Mouse (Mus musculus) embryo, embryonic 10.5 days (tissue): ENCODE data around the gene Rae1.

Source experiments
- DNase-seq: peaks from one replicate; pipeline ENCODE4 v3.0.0-alpha.2; 2015; ENCODE audit warnings: low spot score

The Rae1 gene

GRCm38 (mm10) chr2:172996207-172996606 is 3.7 kb upstream of the Rae1 start:
- peak; percentile 86 for DNase-seq

DNA sequence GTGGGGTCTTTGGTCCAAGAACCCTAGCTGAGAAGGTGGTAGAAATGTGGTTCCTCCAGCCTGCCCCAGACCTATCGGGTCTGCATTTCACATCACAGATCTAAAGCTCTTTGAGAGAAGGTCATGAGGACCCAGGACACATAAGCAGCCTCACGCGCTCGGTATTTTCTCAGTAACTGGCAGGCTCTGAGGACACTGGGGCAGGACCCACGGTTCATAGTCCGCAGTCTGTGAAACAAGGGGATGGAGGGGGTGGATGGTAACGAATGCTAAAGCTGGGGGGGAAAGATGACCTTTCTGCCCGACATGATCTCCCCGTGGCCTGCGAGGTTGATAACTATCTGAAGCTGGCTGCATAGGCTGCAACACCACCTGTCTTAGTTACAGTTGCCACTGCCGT is 2.2 kb upstream of the Rae1 start:
- no peak for DNase-seq

DNA sequence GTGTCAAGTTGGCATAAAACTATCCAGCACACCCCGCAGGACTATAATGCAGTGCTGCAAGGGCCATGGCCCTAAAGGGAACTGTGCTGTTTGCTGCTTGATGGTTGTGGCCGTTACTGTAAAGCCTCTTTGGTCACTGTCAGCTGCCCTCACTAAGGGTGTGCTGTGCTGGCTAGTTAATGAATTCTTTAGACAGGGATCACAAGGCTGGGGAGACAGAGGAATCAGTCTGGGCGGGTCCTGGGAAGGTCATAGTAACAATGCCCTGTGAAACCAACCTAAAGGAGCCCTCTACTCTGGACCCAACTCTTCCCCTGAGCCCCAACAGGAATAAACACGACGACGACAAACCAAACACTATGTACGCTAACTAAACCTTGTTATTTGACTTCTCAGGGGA is 1.4 kb upstream of the Rae1 start:
- DNase-seq = no peak

GRCm38 (mm10) chr2:173000285-173000652 is 352 bp downstream of the Rae1 start:
- peak; percentile 66 for DNase-seq

DNA sequence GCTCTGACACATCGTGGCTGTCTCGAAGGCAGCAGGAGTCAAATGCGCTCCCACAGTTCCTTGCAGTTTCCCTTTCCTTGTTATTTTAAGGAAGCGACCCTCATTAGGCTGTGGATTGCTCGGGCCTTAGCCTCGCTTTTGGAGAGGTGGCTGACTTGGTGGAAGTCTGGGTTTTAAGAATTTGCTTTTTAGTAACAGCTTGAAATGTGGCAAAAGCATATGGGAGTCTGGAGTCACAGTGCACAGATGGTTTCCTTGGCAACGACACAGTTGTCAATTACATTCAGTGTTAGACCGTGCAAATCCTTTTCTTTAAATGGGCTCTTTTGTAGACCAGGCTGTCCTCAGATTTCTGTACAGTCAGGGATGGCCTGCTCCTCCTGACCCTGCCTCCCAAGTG is 1.0 kb downstream of the Rae1 start:
- DNase-seq = peak; percentile 39

DNA sequence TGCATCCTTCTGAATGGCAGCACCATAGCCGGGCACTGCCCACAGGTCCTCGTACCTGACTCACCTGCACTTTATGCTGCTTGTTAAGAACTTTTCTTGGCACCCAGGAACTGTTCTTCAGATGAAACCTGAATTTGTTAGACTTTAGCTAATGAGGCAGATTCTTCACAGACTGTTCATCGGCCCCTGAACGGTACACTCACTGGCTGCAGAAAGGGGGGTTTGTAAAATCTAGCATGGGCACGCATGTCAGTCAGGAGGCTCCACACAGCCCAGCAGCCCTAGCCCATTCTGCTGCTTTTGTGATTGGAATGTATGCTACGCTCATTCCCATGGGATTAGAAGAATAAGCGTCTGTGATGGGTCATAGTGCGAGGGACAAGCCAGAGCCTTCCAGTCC is 3.8 kb downstream of the Rae1 start:
- DNase-seq = no peak

GRCm38 (mm10) chr2:173010220-173010717 is 10.4 kb downstream of the Rae1 start:
- DNase-seq = no peak

DNA sequence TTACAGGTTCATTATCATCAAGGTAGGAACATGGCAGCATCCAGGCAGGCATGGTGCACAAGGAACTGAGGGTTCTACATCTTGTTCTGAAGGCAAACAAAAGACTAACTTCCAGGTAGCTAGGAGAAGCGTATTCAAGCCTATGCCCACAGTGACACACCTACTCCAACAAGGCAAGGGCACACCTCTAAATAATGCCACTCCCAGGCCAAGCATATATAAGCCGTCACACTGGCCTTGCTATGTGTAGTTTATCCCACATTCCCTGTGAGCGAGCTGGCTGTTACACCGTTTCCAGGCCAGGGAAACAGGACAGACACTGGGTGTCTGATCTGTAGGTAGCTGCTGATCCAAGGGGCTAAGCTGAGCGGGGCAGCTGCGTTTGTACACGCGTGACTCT is 11.5 kb downstream of the Rae1 start:
- no peak for DNase-seq

DNA sequence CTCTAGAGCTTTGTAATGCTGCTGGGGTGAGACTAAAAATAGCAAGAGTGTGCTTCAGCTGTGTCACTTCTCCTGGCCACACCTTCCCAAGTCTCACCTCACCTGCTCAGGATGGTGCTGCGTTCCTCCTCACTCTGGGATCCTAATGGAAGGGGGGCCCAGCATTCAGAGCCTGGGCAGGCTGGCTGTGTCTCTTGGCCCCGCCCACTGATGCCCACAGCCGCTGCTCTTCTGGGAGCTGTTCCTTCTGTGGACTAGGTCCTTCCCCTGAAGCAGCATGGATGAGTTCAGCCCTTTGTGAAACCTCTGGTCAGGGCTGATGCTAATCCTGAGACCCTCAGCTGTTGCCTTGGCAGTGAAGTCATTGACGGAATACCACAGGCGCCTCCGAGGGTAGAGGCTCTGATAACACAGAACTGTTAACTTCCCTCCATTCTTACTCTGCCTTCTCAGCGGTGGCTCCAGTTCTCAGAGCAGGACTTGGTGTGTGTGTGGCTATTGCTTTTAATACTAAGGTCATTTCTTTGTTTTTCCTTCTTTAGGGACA is 14.9 kb downstream of the Rae1 start:
- DNase-seq = no peak

DNA sequence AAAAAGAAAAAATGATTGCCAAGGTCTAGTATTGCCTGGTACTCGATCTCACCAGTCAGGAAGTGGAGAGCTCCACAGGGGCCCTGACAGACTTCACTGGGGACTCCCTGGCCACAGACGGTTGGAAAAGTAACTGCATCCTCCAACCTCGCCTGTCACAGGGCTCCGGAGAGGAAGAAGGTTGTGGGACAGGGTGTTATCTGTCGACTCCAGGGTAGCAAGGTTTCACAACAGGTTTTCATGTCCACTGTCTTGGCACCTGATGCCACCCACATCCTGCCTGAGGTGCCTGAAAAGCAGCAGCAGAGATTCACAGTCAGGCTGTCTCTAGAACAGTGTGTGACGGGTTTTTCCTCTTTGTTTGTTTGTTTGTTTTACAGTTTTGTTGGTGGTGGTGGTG is 18.0 kb downstream of the Rae1 start:
- DNase-seq = no peak

DNA sequence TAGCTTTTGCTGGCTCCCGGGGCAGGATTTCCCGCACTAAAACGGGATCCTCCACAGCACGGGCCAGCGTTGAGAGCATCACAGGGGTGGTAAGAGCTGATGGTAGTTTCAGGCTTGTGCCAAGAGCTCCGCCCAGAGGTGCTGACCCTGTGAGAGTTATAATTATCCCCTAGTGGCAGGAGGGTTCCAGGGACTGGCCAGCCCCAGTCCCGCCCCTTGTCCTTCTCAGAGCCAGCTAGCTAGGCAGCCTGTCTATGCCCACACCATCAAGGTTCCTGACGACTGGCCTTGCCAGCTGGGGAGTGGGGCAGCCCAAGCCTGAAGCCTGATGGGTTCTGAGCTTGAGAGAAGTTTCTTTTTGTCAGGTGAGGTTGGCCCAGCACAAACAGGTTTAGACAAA is 18.7 kb downstream of the Rae1 start:
- peak; percentile 47 for DNase-seq

DNA sequence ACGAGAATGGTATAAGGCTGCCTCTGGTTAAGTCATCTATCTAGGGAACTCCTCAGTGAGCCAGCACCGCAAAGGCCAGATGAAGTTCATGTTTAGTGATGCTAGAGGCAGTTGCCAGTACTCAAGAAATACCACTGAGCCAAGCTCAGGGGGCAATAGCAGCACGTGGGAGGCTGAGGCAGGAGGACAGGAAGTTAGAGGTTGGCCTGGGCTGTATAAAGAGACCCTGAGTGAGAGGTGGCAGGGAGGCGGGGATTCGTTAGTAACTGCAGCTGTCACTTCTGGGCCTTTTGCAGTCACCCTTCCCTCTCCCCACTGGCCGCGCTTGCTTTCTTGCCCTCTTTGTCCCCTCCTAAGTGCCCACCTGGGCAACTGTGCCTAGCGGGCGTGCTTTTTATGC is 19.4 kb downstream of the Rae1 start:
- DNase-seq = peak; percentile 46

- peak; percentile 95 for DNase-seq
Measured at GRCm38 (mm10) chr2:173019790-173020189, 19.9 kb downstream of the Rae1 start.

DNA sequence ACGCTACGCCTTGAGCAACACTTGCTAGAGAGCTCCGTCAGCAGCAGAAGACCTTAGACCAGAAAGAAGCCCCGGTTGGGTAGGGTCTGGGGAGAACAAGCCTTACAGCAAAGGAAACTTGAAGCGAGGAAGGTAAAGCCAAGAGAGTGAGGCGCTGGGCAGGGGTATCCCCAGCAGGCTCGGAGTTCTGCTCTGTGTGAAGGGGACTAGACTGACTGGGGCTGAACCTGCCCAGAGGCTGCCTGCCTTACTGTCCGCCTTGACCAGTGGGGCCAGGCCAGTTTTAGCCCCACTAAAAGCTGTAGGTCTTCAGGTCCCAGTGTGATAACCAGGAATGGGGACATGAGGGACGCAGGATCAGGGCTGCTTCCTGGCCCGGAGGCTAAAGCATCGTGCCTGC is 20.5 kb downstream of the Rae1 start, which contains the start of gene Rbm38:
Gene Rbm38, plus strand, starts transcription at position 69 of the 400 bp plus-strand sequence.
- no peak for DNase-seq

GRCm38 (mm10) chr2:173021633-173022055 is 21.7 kb downstream of the Rae1 start:
- peak; percentile 96 for DNase-seq

GRCm38 (mm10) chr2:173022056-173022681 is 22.3 kb downstream of the Rae1 start:
- DNase-seq = peak; percentile 77

DNA sequence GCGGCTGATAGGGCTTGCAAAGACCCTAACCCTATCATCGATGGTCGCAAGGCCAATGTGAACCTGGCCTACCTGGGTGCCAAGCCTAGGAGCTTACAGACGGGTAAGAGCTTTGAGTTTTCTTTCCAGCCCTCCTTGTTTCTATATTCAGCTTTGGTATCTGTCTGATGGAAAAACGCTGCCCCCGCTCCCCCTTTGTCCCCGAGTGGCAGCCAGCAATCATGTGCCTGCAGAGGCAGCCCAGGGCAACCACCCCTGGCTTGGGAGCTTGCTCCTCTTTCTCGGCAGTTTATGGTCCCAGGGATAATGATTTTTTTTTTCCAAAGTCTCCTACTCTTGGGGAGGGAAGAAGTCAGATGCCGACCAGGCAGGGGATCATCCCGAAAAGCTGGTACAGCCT is 22.9 kb downstream of the Rae1 start:
- DNase-seq = no peak

DNA sequence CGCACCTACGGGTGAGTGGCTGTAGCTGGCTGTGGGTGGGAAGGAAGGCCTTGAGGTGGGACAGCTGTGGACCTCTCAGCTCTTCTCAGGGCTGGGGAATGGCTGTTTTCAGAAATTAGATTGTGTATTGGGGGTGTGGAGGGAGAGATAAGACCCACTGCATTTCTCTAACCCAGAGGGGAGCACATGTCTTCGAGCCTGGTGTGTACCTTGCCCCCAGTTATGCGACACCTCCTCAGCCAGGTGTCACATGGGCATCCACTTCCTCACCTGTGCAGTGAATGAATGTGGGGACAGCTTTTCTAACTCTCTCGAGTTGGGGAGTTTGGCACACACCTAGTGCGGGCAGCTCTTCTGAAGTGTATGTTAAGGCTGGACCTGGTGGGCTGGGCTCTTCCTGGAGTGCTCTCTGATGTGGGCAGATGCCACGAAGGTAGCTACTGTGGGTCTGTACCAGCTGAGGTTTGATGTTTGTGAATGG is 23.5 kb downstream of the Rae1 start:
- DNase-seq = no peak

- DNase-seq = no peak
Measured at GRCm38 (mm10) chr2:173023966-173024365, 24.0 kb downstream of the Rae1 start.

DNA sequence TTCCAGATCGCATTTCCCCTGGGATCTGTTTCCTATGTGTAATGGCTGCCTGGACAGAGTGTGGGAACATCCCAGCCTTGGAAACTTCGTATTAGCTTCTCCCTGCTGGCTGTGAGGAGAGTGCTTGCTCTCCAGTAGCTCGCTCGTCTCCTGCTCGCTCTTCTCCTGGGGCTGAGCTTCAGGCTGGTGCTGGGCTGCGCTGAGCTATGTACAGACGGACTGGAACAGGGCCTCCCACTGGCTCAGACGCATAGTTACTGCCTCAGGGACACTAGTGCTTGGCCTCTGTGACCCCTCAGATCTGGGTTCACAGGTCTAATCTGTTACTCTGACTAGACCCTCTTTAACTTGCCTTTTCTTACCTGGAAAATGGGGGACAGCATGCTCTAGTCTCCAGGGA is 24.5 kb downstream of the Rae1 start:
- no peak for DNase-seq

DNA sequence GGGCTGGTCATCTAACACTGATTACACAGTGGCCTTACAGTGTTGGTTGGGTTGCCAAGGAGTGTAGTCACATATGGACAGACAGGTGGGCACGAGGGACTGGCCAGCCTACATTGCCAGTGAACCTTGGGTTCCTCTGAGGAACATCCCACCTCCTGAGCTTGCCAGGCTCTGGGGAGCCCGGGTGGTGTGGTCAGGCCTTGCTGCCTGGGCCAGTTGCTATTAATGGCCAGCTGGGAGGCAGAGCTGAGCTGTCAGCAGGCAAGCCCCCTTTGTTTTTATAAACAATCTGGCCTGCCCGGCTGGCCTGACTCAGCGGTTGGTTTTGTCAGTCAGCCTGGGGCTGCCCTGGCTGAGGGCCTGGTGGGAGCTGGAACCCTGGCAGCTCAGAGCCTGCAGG is 25.0 kb downstream of the Rae1 start:
- DNase-seq = peak; percentile 45

DNA sequence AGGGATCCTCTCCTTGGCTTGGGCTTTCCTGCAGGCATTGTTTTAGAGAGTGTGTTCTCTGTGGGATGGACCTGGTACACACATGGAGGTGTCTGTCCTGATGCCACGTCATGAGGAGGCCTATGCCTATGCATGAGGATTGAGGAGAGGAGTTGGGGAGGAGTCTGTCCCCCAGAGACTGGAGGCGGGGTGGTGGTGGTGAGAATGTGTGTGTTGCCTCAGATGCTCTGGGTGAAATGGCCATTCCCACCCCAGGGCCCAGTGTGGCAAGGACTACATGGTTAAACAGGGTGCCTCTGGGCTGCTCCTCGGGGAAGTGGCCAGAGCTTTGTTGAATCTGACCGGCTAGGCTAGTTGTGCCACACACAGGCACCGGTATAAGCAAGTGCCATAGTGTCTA is 26.4 kb downstream of the Rae1 start:
- DNase-seq = no peak

- DNase-seq = no peak
Measured at GRCm38 (mm10) chr2:173026688-173027131, 26.8 kb downstream of the Rae1 start.
